Mouse (Mus musculus): ENCODE data around the gene Adcy2.

The Adcy2 gene

DNA sequence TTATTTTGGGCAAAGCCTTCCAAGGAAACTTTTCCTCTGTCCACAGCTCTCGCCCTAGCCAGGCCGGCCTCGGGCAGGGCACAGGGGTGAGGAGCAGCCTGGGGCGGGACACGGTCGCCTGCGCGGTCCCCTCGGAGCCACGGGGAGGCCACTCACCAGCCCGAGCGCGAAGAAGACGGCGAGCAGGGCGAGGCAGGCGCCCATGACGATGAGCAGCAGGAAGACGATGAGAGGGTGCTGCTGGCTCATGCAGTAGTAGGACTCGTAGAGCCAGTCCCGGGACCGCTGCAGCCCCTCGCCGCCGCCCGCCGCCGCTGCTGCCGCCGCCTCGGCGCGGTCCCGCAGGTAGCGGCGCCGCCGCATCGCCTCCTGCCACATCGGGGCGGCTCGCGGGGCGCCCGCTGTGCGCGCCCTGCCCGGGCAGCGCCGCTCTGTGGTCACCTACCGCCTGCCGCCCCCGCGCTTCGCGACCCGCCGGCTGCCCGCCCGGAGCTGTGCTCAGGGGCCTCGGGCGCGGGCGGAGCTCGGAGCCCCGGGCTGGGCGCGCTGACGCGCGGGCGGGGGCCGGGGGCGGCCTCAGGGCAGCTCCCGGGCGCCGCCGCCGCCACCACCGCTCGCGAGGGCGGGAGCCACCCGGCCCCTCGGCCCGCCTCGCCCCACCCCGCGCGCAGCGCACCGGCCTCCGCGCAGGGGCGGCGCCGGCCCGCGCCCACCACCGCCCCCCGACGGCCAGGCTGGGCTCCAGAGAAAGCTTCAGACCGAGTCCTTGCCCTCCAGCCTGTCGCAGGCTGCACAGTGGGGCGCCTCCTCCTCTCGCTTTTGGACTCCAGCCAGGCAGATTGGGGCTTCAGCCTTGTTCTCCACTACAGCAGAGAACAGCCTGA, at the start of gene Adcy2:
Adcy2 (minus strand) TSS at position 624 of the 884 bp plus-strand sequence.
- peak in 1 of 2 experiments; percentile 52 for DNase-seq (ENCODE audit: low spot score in 2 of 2)

DNA sequence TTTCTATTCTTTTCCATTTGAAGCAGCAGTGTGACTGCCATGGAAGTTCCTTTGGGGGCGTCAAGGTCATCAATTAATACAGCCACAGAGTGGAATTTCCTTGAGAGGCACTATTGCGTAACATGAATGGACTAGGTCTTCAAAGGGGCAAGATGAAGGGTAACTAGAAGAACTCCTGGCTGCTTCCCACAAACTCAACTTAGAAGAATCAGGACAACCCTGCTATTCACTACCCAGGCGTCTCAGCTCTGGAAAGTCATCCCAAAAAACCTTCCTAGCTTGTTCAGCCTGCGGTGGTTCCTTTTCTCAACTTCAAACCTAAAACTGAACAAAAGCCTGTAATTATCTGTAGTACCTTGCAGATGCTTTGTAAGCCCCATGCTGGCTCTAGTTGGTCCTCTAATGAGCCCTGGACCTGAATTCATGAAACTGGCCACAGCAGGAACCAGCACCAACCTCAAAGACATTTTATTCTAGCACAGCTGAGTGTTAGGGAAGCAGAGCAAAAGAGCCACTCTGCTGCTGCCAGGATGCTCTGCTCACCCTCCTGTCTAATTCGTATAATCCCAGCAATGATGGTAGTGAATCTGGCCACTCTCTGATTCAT, 37.8 kb upstream of the Adcy2 start:
- DNase-seq (ENCODE audit: low spot score in 2 of 2), result peak; percentile 17 to 19

- no peak for DNase-seq (ENCODE audit: low spot score in 2 of 2)
Observed at GRCm38 (mm10) chr13:69034621-69035020, 35.3 kb upstream of the Adcy2 start.

GRCm38 (mm10) chr13:69033532-69033931, 34.2 kb upstream of the Adcy2 start:
- DNase-seq (ENCODE audit: low spot score in 2 of 2), result no peak

GRCm38 (mm10) chr13:69029078-69029757, 29.9 kb upstream of the Adcy2 start:
- no peak for DNase-seq (ENCODE audit: low spot score in 2 of 2)

- no peak for DNase-seq (ENCODE audit: low spot score in 2 of 2)
Observed at GRCm38 (mm10) chr13:69024964-69025363, 25.6 kb upstream of the Adcy2 start.

- no peak for DNase-seq (ENCODE audit: low spot score in 2 of 2)
Observed at GRCm38 (mm10) chr13:69023239-69023638, 23.9 kb upstream of the Adcy2 start.

GRCm38 (mm10) chr13:69020574-69020973, 21.2 kb upstream of the Adcy2 start:
- no peak for DNase-seq (ENCODE audit: low spot score in 2 of 2)

- DNase-seq (ENCODE audit: low spot score in 2 of 2), result no peak
Observed at GRCm38 (mm10) chr13:69006915-69007314, 7.6 kb upstream of the Adcy2 start.

DNA sequence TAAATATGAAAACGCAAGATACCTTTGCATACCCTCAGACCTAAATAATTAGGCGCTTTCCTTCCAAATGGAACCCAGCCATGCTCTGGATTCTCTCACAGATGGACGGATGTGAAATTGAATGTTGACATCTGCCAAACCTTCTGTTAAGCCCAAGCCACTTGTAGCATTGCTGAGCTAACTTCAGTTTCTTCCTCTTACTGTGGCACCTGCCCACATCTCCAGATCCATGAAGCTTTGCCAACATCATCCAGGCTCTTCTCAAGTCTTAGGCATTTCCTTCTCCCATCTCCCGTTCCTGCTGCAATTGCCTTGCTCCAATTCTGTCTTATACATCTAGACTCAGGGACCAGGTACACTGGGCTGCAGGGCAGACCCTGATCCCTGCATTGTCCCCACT, 6.8 kb upstream of the Adcy2 start:
- DNase-seq (ENCODE audit: low spot score in 2 of 2), result peak in 1 of 2 experiments; percentile 69

- no peak for DNase-seq (ENCODE audit: low spot score in 2 of 2)
Observed at GRCm38 (mm10) chr13:69004406-69004805, 5.1 kb upstream of the Adcy2 start.

DNA sequence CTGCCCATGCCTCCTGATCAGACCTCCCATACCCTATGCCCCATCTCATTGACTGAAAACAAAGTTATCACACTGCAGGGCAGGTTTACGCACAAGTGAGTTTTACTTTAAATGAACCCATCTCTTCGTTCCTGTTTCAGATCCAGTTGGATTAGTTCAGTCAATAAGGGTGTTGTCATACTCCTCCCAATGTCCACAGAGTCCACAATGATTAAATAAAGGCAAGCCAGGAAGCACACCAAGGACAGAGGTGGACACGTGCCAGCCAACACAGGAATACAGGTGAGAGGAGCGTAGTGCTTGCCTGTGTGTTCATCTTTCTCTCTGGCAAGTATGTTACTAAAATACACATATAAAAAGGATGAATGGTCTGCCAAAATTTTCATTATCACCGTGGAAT, 3.3 kb upstream of the Adcy2 start:
- no peak for DNase-seq (ENCODE audit: low spot score in 2 of 2)

DNA sequence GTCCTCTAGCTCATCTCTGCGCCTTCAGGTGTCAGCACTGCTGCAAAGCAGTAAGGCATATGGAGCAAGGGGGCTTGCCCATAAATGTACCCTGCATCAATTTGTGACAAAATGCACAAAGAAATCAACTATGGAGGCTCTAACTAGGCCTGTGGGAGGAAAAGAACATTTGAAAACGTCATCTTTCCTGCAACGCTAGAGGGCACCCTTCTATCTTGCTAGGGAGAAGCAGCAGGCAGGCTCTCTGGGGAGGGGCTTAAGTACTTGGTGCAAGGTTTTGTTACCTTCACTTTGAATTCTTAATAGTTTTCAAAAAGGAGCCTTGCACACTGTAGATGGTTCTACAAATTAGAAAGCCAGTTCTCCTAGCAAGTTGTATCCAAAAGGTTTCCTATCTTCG, 2.8 kb upstream of the Adcy2 start:
- peak in 1 of 2 experiments; percentile 76 for DNase-seq (ENCODE audit: low spot score in 2 of 2)

DNA sequence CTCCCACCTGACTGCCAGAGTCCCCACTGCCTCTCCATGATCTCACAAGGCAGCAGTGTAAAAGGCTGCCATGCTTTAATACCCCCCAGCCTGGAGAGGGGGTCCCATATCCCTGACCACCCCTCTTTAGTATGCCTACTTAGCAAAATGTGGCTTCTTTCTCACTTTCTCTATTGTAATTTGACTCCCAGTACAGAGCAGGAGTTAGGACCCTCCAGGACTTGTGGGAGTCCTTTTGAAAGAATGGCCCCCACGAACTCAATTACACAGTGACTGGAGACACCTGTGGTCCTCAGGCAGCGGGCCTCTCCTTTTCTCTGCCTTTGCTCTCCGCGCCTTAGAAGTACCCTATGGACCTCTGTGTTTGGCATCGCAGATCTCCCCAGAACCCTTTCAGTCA, 485 bp upstream of the Adcy2 start:
- DNase-seq (ENCODE audit: low spot score in 2 of 2), result no peak

GRCm38 (mm10) chr13:68998558-68998917, 803 bp downstream of the Adcy2 start:
- peak in 1 of 2 experiments; percentile 43 for DNase-seq (ENCODE audit: low spot score in 2 of 2)

- peak in 1 of 2 experiments; percentile 37 for DNase-seq (ENCODE audit: low spot score in 2 of 2)
Observed at GRCm38 (mm10) chr13:68997821-68998551, 1.4 kb downstream of the Adcy2 start.

DNA sequence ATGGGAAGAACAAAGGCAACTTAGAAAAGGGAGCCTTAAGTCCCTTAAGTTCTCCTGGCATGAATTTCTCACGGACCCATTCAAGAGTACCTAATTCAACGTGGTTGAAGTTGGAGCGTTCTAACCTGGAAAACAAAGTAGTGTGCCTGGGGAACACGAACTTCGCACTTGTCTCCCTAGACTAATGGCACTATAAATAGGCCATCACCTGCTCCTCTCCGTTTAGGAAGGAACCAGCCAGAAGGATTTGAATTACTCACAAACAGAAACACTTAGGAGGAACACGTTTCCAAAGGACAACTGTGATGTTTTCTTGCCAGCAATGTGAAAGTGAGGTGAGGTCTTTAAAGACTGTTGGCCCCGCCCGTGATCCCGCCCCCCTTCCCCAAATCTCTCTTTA, 2.0 kb downstream of the Adcy2 start:
- no peak for DNase-seq (ENCODE audit: low spot score in 2 of 2)

DNA sequence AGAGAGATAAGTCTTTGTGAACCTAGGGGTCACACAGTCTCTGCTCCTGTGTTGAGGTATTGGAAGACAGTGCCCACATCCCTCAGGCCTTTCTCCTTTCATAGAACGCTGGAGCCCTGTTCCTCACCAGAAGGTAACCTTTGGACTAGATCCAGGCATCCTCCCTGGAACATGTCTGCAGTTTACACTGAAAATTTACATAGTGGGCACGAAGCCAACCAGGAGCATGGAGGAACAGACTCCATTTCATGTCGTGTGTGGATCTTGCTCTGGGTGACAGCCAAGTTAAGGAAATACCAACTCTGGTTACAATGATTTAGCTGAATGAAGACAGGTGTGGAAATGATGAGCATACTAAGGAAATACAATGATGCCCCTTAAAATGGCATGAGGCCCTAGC, 2.7 kb downstream of the Adcy2 start:
- no peak for DNase-seq (ENCODE audit: low spot score in 2 of 2)

- no peak for DNase-seq (ENCODE audit: low spot score in 2 of 2)
Observed at GRCm38 (mm10) chr13:68985789-68986188, 13.6 kb downstream of the Adcy2 start.

DNA sequence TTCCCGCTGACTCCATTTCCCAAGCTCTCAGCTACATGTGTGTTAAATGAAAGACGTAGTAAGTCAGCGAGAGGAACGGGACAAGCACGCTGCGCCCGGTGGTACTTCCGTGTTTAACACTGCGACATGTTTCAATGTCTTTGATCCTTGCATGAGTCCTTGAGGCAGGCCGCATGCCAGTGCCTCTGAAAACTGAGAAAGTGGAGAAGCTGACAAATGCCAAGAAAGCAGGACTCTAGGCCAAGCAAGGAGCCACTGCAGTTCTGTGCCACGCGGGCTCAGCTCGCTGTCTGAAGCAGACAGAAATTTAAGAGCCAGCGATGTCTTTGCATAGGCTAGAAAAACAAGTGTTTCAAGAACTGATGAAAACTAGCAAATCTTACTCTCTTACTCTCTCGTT, 15.3 kb downstream of the Adcy2 start:
- no peak for DNase-seq (ENCODE audit: low spot score in 2 of 2)

GRCm38 (mm10) chr13:68981048-68981447, 18.3 kb downstream of the Adcy2 start:
- DNase-seq (ENCODE audit: low spot score in 2 of 2), result no peak

- DNase-seq (ENCODE audit: low spot score in 2 of 2), result peak; percentile 25 to 53
Observed at GRCm38 (mm10) chr13:68973143-68973542, 26.2 kb downstream of the Adcy2 start.
